Mouse (Mus musculus) olfactory bulb, adult 2 months (tissue): ENCODE results near the gene Smarca2.

Experiments used
- CTCF ChIP-seq: fragments of 200-500 bp; IDR thresholded peaks from 2 replicates; pipeline ENCODE4 v1.5.1; 2012; ENCODE audit warnings: low read depth, mild to moderate bottlenecking, low read length, moderate library complexity; ENCODE audit not compliant: insufficient read depth
- POLR2A ChIP-seq: fragments of 200-500 bp; IDR thresholded peaks from 2 replicates; pipeline ENCODE4 v1.6.1; 2012; ENCODE audit warnings: mild to moderate bottlenecking, low read depth, low read length, moderate library complexity; ENCODE audit not compliant: insufficient read depth

- TF ChIP-seq POLR2A (no peak), CTCF (no peak)
Observed at GRCm38 (mm10) chr19:26616271-26616670, 11.4 kb downstream of the Smarca2 start.
